Mouse (Mus musculus) cerebellum, postnatal 36 days (tissue): ENCODE results near the gene Plekhb2.

Experiments used
- DNase-seq, 2 experiments: peaks; one replicate each; pipeline ENCODE4 v3.0.0; 2021 to 2022; ENCODE audit warnings: mixed read lengths in 2 of 2

Gene Plekhb2

GRCm38 (mm10) chr1:34867574-34867955 lies 17.8 kb downstream of the Plekhb2 start:
- DNase-seq: no peak

- DNase-seq: no peak
These were observed 18.6 kb downstream of the Plekhb2 start for GRCm38 (mm10) chr1:34868391-34868790.

GRCm38 (mm10) chr1:34869231-34869630 lies 19.5 kb downstream of the Plekhb2 start:
- DNase-seq: no peak

- DNase-seq: no peak
These were observed 21.4 kb downstream of the Plekhb2 start for GRCm38 (mm10) chr1:34871170-34871569.

DNA sequence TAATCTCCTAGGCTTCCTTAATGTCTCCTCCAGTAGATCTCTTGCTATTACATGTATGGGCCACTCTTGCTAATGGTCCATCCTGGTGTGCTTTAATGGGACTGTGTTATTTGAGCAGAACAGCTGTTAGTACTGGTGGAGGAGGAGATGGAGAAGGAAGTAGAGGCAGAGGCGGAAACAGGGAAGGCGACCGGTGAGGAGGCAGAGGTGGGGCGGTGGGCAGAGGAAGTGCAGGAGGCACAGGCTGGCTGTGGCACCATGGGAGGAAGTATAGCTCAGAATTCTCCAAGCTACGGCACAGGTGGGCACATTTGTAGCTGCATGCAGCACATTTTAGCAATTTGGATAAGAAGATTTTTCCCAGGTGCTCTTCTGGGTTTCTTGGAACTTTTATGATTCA lies 23.8 kb downstream of the Plekhb2 start:
- no peak for DNase-seq

- DNase-seq: no peak
These were observed 29.8 kb downstream of the Plekhb2 start for GRCm38 (mm10) chr1:34879611-34880010.

GRCm38 (mm10) chr1:34883776-34884175 lies 34.0 kb downstream of the Plekhb2 start:
- DNase-seq: no peak

DNA sequence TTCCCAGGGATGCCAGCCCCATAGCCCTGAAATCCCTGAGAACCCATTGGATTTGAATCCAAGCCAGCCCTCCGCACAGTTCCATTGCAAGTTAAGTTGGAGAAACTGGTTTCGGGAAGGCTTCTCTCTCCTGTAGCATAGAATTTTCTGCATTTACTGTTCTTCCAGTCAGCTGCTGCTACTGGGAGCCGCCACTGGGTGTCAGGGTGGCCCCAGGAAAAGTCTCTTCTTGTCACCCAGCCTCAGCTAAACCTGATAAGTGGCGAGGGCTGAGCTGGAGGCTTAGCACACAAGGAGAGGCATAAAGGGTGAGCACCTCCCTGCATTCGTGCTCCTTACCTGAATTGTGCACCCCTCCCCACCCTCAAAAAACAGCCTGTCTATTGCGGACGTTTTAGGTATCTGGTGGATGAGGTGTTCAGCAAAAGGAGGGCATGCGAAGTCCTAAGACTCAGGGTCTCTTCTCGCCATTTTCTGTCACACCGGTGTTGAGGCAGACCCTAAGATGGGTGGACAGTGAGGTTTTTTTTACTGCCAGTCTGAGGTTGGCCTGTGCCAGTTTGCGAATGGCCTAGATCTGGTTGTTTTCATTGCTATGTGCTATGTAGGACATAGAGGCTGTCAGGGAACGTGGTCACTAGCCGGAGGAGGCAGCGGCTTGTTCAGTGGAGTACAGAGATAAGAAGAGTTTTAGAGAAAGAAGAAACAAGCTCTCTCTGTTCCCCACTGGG lies 41.9 kb downstream of the Plekhb2 start:
- peak; percentile 56 to 58 for DNase-seq

- DNase-seq: no peak
These were observed 42.7 kb downstream of the Plekhb2 start for GRCm38 (mm10) chr1:34892466-34892865.

DNA sequence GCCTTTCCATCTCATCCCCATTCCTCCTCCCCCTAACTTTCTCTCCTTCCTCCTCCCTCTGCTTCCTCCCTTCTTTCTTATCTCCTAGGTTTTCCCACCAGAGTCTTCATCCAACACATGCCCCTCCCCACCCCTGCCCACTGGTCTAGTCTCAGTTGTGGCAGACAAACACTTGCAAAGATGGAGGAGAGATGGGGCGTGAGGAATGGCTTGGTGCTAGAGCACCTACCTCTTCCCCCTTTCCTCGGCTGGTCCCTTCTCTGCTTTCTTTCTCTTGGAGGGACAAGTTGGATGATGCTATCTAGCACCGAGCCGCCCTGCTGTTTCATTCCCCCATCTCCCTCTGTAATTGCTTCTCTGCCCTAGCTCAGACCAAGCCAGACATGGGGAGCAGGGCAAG lies 43.6 kb downstream of the Plekhb2 start:
- no peak for DNase-seq

GRCm38 (mm10) chr1:34893831-34894230 lies 44.1 kb downstream of the Plekhb2 start:
- peak in 1 of 2 experiments; percentile 13 for DNase-seq

- no peak for DNase-seq
These were observed 46.3 kb downstream of the Plekhb2 start for GRCm38 (mm10) chr1:34896102-34896501.

DNA sequence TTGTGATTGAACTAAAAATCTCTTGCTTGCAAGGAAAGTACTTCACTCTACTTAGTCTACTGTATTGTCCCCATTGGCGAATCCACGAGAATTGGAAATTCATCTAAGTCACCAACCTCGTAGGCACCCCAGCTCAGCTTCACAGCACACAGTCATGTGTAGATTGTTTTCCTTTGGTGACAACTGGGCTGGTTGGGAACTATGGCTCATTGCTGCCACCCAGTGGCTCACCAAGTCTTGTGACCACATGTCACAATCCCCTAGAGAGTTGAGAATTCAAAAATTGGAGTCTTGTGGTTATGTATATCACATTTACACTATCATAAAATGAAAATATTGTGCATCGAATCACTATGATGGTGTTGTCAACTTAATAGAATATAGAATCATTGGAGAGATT lies 47.1 kb downstream of the Plekhb2 start:
- peak; percentile 61 to 67 for DNase-seq

DNA sequence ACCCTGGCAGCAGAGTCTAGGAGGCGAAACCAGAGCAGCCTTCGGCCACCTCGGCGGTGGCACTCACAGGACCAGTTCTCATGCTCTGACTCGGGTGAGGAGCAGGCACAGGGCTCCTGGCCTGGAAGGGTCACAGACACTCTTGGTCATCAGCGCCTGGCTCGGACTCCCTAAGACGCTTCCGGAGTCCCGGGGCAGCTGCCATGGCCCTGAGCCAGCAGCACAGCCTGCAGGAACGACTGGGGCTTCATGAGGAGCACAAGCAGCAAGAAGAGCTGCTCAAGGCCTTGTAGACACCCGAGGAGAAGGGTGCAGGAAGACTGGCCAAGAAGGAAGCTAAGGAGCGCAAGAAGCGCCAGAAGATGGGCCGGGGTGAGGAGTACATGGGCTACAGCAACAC lies 78.9 kb downstream of the Plekhb2 start:
- DNase-seq: no peak
